Mouse (Mus musculus): ENCODE data around the gene Gabrb3. TPM values are rescaled to one million over a fixed set of nuclear protein-coding genes. Genes with fewer than 3 reads are reported as not detected.

The Gabrb3 gene
- polyA plus RNA-seq, 1 experiment, result not detected

GRCm38 (mm10) chr7:57448239-57448638 is 28.7 kb downstream of the Gabrb3 start:
- Histone ChIP-seq H3K36me3 (replicated peaks; ENCODE audit: low read length) (no peaks in the 10 kb centered on the region), H3K27me3 (replicated peaks) (no peaks in the 10 kb centered on the region), H3K4me3 (replicated peaks) (no peak overlapping the region), H3K4me1 (no peaks in the 10 kb centered on the region), H3K9me3 (no peaks in the 10 kb centered on the region)
- no peak for TF ChIP-seq FLI1 (IDR thresholded peaks at IDR 0.05; ENCODE audit: low read length)
- no peak for TF ChIP-seq GATA1 (IDR thresholded peaks at IDR 0.05; ENCODE audit: borderline replicate concordance, low read length)

GRCm38 (mm10) chr7:57460354-57460753 is 40.9 kb downstream of the Gabrb3 start:
- Histone ChIP-seq H3K36me3 (replicated peaks; ENCODE audit: low read length) (no peaks in the 10 kb centered on the region), H3K4me1 (no peaks in the 10 kb centered on the region), H3K4me3 (replicated peaks) (no peak overlapping the region), H3K9me3 (no peaks in the 10 kb centered on the region), H3K27me3 (replicated peaks) (no peaks in the 10 kb centered on the region)
- no peak for TF ChIP-seq GATA1 (IDR thresholded peaks at IDR 0.05; ENCODE audit: borderline replicate concordance, low read length)
- no peak for TF ChIP-seq FLI1 (IDR thresholded peaks at IDR 0.05; ENCODE audit: low read length)

- H3K9me3 ChIP-seq, result peaks cover 4% of the 10 kb centered on the region
- no peak for TF ChIP-seq GATA1 (IDR thresholded peaks at IDR 0.05; ENCODE audit: borderline replicate concordance, low read length)
- no peak for TF ChIP-seq FLI1 (IDR thresholded peaks at IDR 0.05; ENCODE audit: low read length)
- no peaks in the 10 kb centered on the region for H3K27me3 ChIP-seq (replicated peaks)
Measured at GRCm38 (mm10) chr7:57471316-57471715, 51.8 kb downstream of the Gabrb3 start.

GRCm38 (mm10) chr7:57473811-57474525 is 54.5 kb downstream of the Gabrb3 start:
- TF ChIP-seq GATA1 (IDR thresholded peaks at IDR 0.05; ENCODE audit: borderline replicate concordance, low read length) (no peak), FLI1 (IDR thresholded peaks at IDR 0.05; ENCODE audit: low read length) (no peak)
- Histone ChIP-seq H3K27me3 (replicated peaks) (no peaks in the 10 kb centered on the region), H3K4me3 (replicated peaks) (no peak overlapping the region), H3K36me3 (replicated peaks; ENCODE audit: low read length) (no peaks in the 10 kb centered on the region), H3K4me1 (no peaks in the 10 kb centered on the region), H3K9me3 (peaks cover 4% of the 10 kb centered on the region)

More at GRCm38 (mm10) chr7:57471316-57471715, 51.8 kb downstream of the Gabrb3 start:
- H3K4me1 ChIP-seq, result no peaks in the 10 kb centered on the region
- no peak overlapping the region for H3K4me3 ChIP-seq (replicated peaks)
- H3K36me3 ChIP-seq (replicated peaks; ENCODE audit: low read length), result no peaks in the 10 kb centered on the region

- no peak overlapping the region for H3K4me3 ChIP-seq (replicated peaks)
- no peaks in the 10 kb centered on the region for H3K27me3 ChIP-seq (replicated peaks)
- no peaks in the 10 kb centered on the region for H3K9me3 ChIP-seq
- no peaks in the 10 kb centered on the region for H3K36me3 ChIP-seq (replicated peaks; ENCODE audit: low read length)
- TF ChIP-seq FLI1 (IDR thresholded peaks at IDR 0.05; ENCODE audit: low read length) (no peak), GATA1 (IDR thresholded peaks at IDR 0.05; ENCODE audit: borderline replicate concordance, low read length) (no peak)
- H3K4me1 ChIP-seq, result no peaks in the 10 kb centered on the region
Measured at GRCm38 (mm10) chr7:57482896-57483295, 63.4 kb downstream of the Gabrb3 start.

- H3K9me3 ChIP-seq, result peaks cover 14% of the 10 kb centered on the region
- no peak overlapping the region for H3K4me3 ChIP-seq (replicated peaks)
- no peaks in the 10 kb centered on the region for H3K27me3 ChIP-seq (replicated peaks)
- H3K36me3 ChIP-seq (replicated peaks; ENCODE audit: low read length), result no peaks in the 10 kb centered on the region
- no peak for TF ChIP-seq FLI1 (IDR thresholded peaks at IDR 0.05; ENCODE audit: low read length)
- no peak for TF ChIP-seq GATA1 (IDR thresholded peaks at IDR 0.05; ENCODE audit: borderline replicate concordance, low read length)
- H3K4me1 ChIP-seq, result no peaks in the 10 kb centered on the region
Measured at GRCm38 (mm10) chr7:57486907-57487306, 67.4 kb downstream of the Gabrb3 start.

GRCm38 (mm10) chr7:57491795-57492194 is 72.3 kb downstream of the Gabrb3 start:
- Histone ChIP-seq H3K9me3 (peaks cover 15% of the 10 kb centered on the region), H3K4me1 (no peaks in the 10 kb centered on the region), H3K36me3 (replicated peaks; ENCODE audit: low read length) (no peaks in the 10 kb centered on the region), H3K4me3 (replicated peaks) (no peak overlapping the region), H3K27me3 (replicated peaks) (no peaks in the 10 kb centered on the region)
- TF ChIP-seq FLI1 (IDR thresholded peaks at IDR 0.05; ENCODE audit: low read length) (no peak), GATA1 (IDR thresholded peaks at IDR 0.05; ENCODE audit: borderline replicate concordance, low read length) (no peak)

GRCm38 (mm10) chr7:57502809-57503208 is 83.3 kb downstream of the Gabrb3 start:
- H3K4me1 ChIP-seq, result no peaks in the 10 kb centered on the region
- TF ChIP-seq FLI1 (IDR thresholded peaks at IDR 0.05; ENCODE audit: low read length), result no peak
- no peak for TF ChIP-seq GATA1 (IDR thresholded peaks at IDR 0.05; ENCODE audit: borderline replicate concordance, low read length)
- H3K36me3 ChIP-seq (replicated peaks; ENCODE audit: low read length), result no peaks in the 10 kb centered on the region
- H3K9me3 ChIP-seq, result no peaks in the 10 kb centered on the region
- H3K27me3 ChIP-seq (replicated peaks), result no peaks in the 10 kb centered on the region
- H3K4me3 ChIP-seq (replicated peaks), result no peak overlapping the region

- TF ChIP-seq GATA1 (IDR thresholded peaks at IDR 0.05; ENCODE audit: borderline replicate concordance, low read length), result no peak
- TF ChIP-seq FLI1 (IDR thresholded peaks at IDR 0.05; ENCODE audit: low read length), result no peak
- no peak overlapping the region for H3K4me3 ChIP-seq (replicated peaks)
- peaks cover 8% of the 10 kb centered on the region; the same call in 1 of the 2 replicates for H3K9me3 ChIP-seq
- no peaks in the 10 kb centered on the region for H3K4me1 ChIP-seq
- peaks cover 29% of the 10 kb centered on the region for H3K27me3 ChIP-seq (replicated peaks)
- H3K36me3 ChIP-seq (replicated peaks; ENCODE audit: low read length), result no peaks in the 10 kb centered on the region
Measured at GRCm38 (mm10) chr7:57508860-57509632, 89.6 kb downstream of the Gabrb3 start.

- TF ChIP-seq GATA1 (IDR thresholded peaks at IDR 0.05; ENCODE audit: borderline replicate concordance, low read length) (no peak), FLI1 (IDR thresholded peaks at IDR 0.05; ENCODE audit: low read length) (no peak)
Measured at GRCm38 (mm10) chr7:57509681-57510141, 90.2 kb downstream of the Gabrb3 start, which contains the start of gene Gabra5. Gene Gabra5 (minus strand): TSS chr7:57510059.

More at GRCm38 (mm10) chr7:57509681-57510141, 90.2 kb downstream of the Gabrb3 start, which contains the start of gene Gabra5:
- no peak within 1 kb of the TSS for H3K4me3 ChIP-seq (replicated peaks)
- peaks cover 8% of the 10 kb centered on the region; the same call in 1 of the 2 replicates for H3K9me3 ChIP-seq
- no peaks in the 10 kb centered on the region for H3K36me3 ChIP-seq (replicated peaks; ENCODE audit: low read length)
- peaks cover 29% of the 10 kb centered on the region for H3K27me3 ChIP-seq (replicated peaks)
- H3K4me1 ChIP-seq, result no peaks in the 10 kb centered on the region

Measured in megakaryocyte, embryonic 14.5 days (primary cell).